Mouse (Mus musculus): ENCODE measurements around the gene Bcr.

Bcr gene

GRCm38 (mm10) chr10:75176494-75176893 is 116.1 kb downstream of the Bcr start:
- no peak for DNase-seq (ENCODE audit: low read depth, low spot score)

- DNase-seq (ENCODE audit: low read depth, low spot score), result no peak
Observed at GRCm38 (mm10) chr10:75178911-75179310, 118.5 kb downstream of the Bcr start.

- peak; percentile 61 for DNase-seq (ENCODE audit: low read depth, low spot score)
Observed at GRCm38 (mm10) chr10:75182151-75182774, 121.9 kb downstream of the Bcr start.

GRCm38 (mm10) chr10:75184826-75185225 is 124.4 kb downstream of the Bcr start:
- no peak for DNase-seq (ENCODE audit: low read depth, low spot score)

- DNase-seq (ENCODE audit: low read depth, low spot score), result no peak
Observed at GRCm38 (mm10) chr10:75186551-75186950, 126.2 kb downstream of the Bcr start.

GRCm38 (mm10) chr10:75187366-75188056 is 127.1 kb downstream of the Bcr start:
- DNase-seq (ENCODE audit: low read depth, low spot score), result no peak

GRCm38 (mm10) chr10:75191647-75192046 is 131.3 kb downstream of the Bcr start:
- no peak for DNase-seq (ENCODE audit: low read depth, low spot score)

GRCm38 (mm10) chr10:75197817-75198216 is 137.4 kb downstream of the Bcr start:
- no peak for DNase-seq (ENCODE audit: low read depth, low spot score)

GRCm38 (mm10) chr10:75200733-75201132 is 140.3 kb downstream of the Bcr start:
- DNase-seq (ENCODE audit: low read depth, low spot score), result no peak

- DNase-seq (ENCODE audit: low read depth, low spot score), result no peak
Observed at GRCm38 (mm10) chr10:75206192-75206591, 145.8 kb downstream of the Bcr start.

- DNase-seq (ENCODE audit: low read depth, low spot score), result no peak
Observed at GRCm38 (mm10) chr10:75210841-75211240, 150.4 kb downstream of the Bcr start.

- peak; percentile 95 for DNase-seq (ENCODE audit: low read depth, low spot score)
Observed at GRCm38 (mm10) chr10:75211807-75212645, 151.6 kb downstream of the Bcr start, which contains the start of gene Specc1l. Specc1l (plus strand) TSS chr10:75212073.

- DNase-seq (ENCODE audit: low read depth, low spot score), result no peak
Observed at GRCm38 (mm10) chr10:75212981-75213380, 152.6 kb downstream of the Bcr start.

GRCm38 (mm10) chr10:75220722-75221121 is 160.3 kb downstream of the Bcr start:
- DNase-seq (ENCODE audit: low read depth, low spot score), result no peak

- no peak for DNase-seq (ENCODE audit: low read depth, low spot score)
Observed at GRCm38 (mm10) chr10:75221936-75222610, 161.7 kb downstream of the Bcr start.

GRCm38 (mm10) chr10:75222611-75222998 is 162.2 kb downstream of the Bcr start:
- no peak for DNase-seq (ENCODE audit: low read depth, low spot score)

- DNase-seq (ENCODE audit: low read depth, low spot score), result no peak
Observed at GRCm38 (mm10) chr10:75224154-75224553, 163.8 kb downstream of the Bcr start.

GRCm38 (mm10) chr10:75224630-75225029 is 164.2 kb downstream of the Bcr start:
- no peak for DNase-seq (ENCODE audit: low read depth, low spot score)

GRCm38 (mm10) chr10:75227381-75227780 is 167.0 kb downstream of the Bcr start:
- no peak for DNase-seq (ENCODE audit: low read depth, low spot score)

- DNase-seq (ENCODE audit: low read depth, low spot score), result no peak
Observed at GRCm38 (mm10) chr10:75230572-75230971, 170.2 kb downstream of the Bcr start.

- no peak for DNase-seq (ENCODE audit: low read depth, low spot score)
Observed at GRCm38 (mm10) chr10:75231876-75232275, 171.5 kb downstream of the Bcr start.

GRCm38 (mm10) chr10:75232612-75233155 is 172.3 kb downstream of the Bcr start:
- DNase-seq (ENCODE audit: low read depth, low spot score), result no peak
